Mouse (Mus musculus) thymus, postnatal 0 days (tissue): ENCODE data around the gene Krt71. TPM values are rescaled to one million over a fixed set of nuclear protein-coding genes. Genes with fewer than 3 reads are reported as not detected.

Experiments used
- DNase-seq: peaks from one replicate; pipeline ENCODE4 v3.0.0-alpha.2; 2015; ENCODE audit warnings: low spot score
- microRNA-seq: library from miRNA; unstranded; fragments of <30 nt; microRNA quantifications from one replicate; pipeline ENCODE4, GENCODE M21; 2016; ENCODE audit warnings: borderline number of aligned reads
- polyA plus RNA-seq: library from polyadenylated mRNA; unstranded; fragments of >200 nt; fragmentation: Nextera tagmentation; extraction: Ambion mirVana; gene quantifications from 2 replicates; pipeline ENCODE4 v1.2.1, GENCODE M21; 2015

Gene Krt71
- polyA plus RNA-seq, 1 experiment from 2014 or later, result 1.7 TPM

DNA sequence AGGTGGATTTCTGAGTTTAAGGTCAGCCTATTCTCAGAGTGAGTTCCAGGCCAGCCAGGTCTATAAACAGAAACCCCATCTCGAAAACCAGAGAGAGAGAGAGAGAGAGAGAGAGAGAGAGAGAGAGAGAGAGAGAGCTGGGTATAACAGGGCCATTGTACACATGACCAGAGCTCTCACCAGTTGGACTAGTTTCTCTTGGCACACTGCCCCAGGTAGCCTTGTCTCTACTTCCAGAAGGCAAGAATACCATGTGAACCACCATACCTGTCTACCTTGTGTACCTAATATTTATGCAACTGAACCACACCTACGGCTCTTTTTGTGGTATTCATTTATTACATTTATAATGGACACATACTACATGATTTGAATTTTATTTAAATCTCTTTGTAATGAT is 54.7 kb downstream of the Krt71 start:
- DNase-seq, result no peak

Small RNAs within 50 kb of the gene (microRNA-seq; reads per million reads assigned to microRNA genes)
- gene Gm44323 (not detected), gene Gm44342 (not detected)

Other genes starting within 250 kb of the Krt71 start
- 0.13 and 0.39 TPM in 2 replicates for gene Gm49425, start 225.8 kb downstream of the Krt71 start, polyA plus RNA-seq
- 0.29 and 0.31 TPM in 2 replicates for gene Krt84, start 210.3 kb downstream of the Krt71 start, polyA plus RNA-seq
- 0.05 and 0.08 TPM in 2 replicates for gene Krt82, start 192.4 kb downstream of the Krt71 start, polyA plus RNA-seq
- gene Krt90, start 180.2 kb downstream of the Krt71 start, polyA plus RNA-seq, result 0.06 and 0.18 TPM in 2 replicates
- gene Krt75, start 169.2 kb downstream of the Krt71 start, polyA plus RNA-seq, result 0.21 and 0.27 TPM in 2 replicates
- not detected in 2 replicates for gene Gm5414, start 114.9 kb downstream of the Krt71 start, polyA plus RNA-seq
- not detected in 2 replicates for gene Gm5478, start 95.7 kb downstream of the Krt71 start, polyA plus RNA-seq
- gene Krt6b, start 62.8 kb downstream of the Krt71 start, polyA plus RNA-seq, result 0.80 and 0.94 TPM in 2 replicates
- gene Krt6a, start 48.8 kb downstream of the Krt71 start, polyA plus RNA-seq, result 3.4 and 7.7 TPM in 2 replicates
- gene Krt5, start 30.2 kb downstream of the Krt71 start, polyA plus RNA-seq, result 110 and 117 TPM in 2 replicates
- 0.50 and 0.61 TPM in 2 replicates for gene Krt72, start 43.4 kb upstream of the Krt71 start, polyA plus RNA-seq
- 0.42 and 0.60 TPM in 2 replicates for gene Krt73, start 59.2 kb upstream of the Krt71 start, polyA plus RNA-seq
- 0.12 and 0.21 TPM in 2 replicates for gene Krt2, start 75.1 kb upstream of the Krt71 start, polyA plus RNA-seq
- gene Krt1, start 107.7 kb upstream of the Krt71 start, polyA plus RNA-seq, result 0.45 and 0.65 TPM in 2 replicates
- gene Krt77, start 126.6 kb upstream of the Krt71 start, polyA plus RNA-seq, result 0.63 and 0.78 TPM in 2 replicates
- 0.51 and 0.74 TPM in 2 replicates for gene Krt76, start 149.8 kb upstream of the Krt71 start, polyA plus RNA-seq
- 1.2 and 43.4 TPM in 2 replicates for gene Krt4, start 181.6 kb upstream of the Krt71 start, polyA plus RNA-seq
- 0.71 and 0.74 TPM in 2 replicates for gene Krt79, start 197.2 kb upstream of the Krt71 start, polyA plus RNA-seq
- 0.43 and 0.50 TPM in 2 replicates for gene Krt78, start 211.2 kb upstream of the Krt71 start, polyA plus RNA-seq